Mouse (Mus musculus) hindbrain, embryonic 11.5 days (tissue): ENCODE results near the gene Mrpl45. TPM values are rescaled to one million over a fixed set of nuclear protein-coding genes. Genes with fewer than 3 reads are reported as not detected.

Source experiments
- ATAC-seq: fragments of 200-750 bp; cut with Nextera tagmentation; 2 replicates; pipeline ENCODE4 v1.8.0; 2017; ENCODE audit warnings: mild to moderate bottlenecking, moderate TSS enrichment, moderate library complexity; ENCODE audit not compliant: low FRiP score
- DNase-seq: peaks from one replicate; pipeline ENCODE4 v3.0.0-alpha.2; 2015; ENCODE audit warnings: low spot score
- H3K27ac ChIP-seq: fragments of 300-500 bp; sonication (generic); 2 replicates; pipeline ENCODE4 v1.5.1; 2014; ENCODE audit warnings: mild to moderate bottlenecking, low read depth, low read length
- H3K27me3 ChIP-seq: fragments of 300-500 bp; sonication (generic); 2 replicates; pipeline ENCODE4 v1.6.1; 2014; ENCODE audit warnings: mild to moderate bottlenecking, low read length, moderate library complexity, mixed read lengths; ENCODE audit not compliant: control insufficient read depth, insufficient read depth
- H3K36me3 ChIP-seq: fragments of 300-500 bp; sonication (generic); 2 replicates; pipeline ENCODE4 v1.6.1; 2014; ENCODE audit warnings: mild to moderate bottlenecking, low read length, moderate library complexity, mixed read lengths; ENCODE audit not compliant: control insufficient read depth, insufficient read depth
- H3K4me1 ChIP-seq: fragments of 300-500 bp; sonication (generic); replicated peaks from 2 replicates; pipeline ENCODE4 v1.6.1; 2014; ENCODE audit warnings: low read length, mixed read lengths; ENCODE audit not compliant: control insufficient read depth, insufficient read depth
- H3K4me2 ChIP-seq: fragments of 300-500 bp; sonication (generic); replicated peaks from 2 replicates; pipeline ENCODE4 v1.6.1; 2014; ENCODE audit warnings: mild to moderate bottlenecking, low read depth, low read length
- H3K4me3 ChIP-seq: fragments of 300-500 bp; sonication (generic); 2 replicates; pipeline ENCODE4 v1.5.1; 2014; ENCODE audit warnings: low read depth, low read length
- H3K9ac ChIP-seq: fragments of 300-500 bp; sonication (generic); 2 replicates; pipeline ENCODE4 v1.6.1; 2014; ENCODE audit warnings: low read depth, low read length
- H3K9me3 ChIP-seq: fragments of 300-500 bp; sonication (generic); 2 replicates; pipeline ENCODE4 v1.6.1; 2016; ENCODE audit warnings: low read length; ENCODE audit not compliant: control insufficient read depth
- WGBS: fragments of 180-500 bp; shearing (Covaris S2); extraction: QIAGEN DNeasy Blood & Tissue Kit; methylation state at CpG from one replicate; pipeline ENCODE4 v1.1.7; 2014; 5-methylcytosine and 5-hydroxymethylcytosine counted together
- polyA plus RNA-seq: library from polyadenylated mRNA; unstranded; fragments of >200 nt; fragmentation: Nextera tagmentation; extraction: Ambion mirVana; gene quantifications from 2 replicates; pipeline ENCODE4 v1.2.1, GENCODE M21; 2014

Mrpl45 gene
- polyA plus RNA-seq, 1 experiment from 2014 or later = 51.4 TPM

- ATAC-seq = no peak
Measured at GRCm38 (mm10) chr11:97373402-97373801, 57.9 kb downstream of the Mrpl45 start.

More at GRCm38 (mm10) chr11:97373402-97373801, 57.9 kb downstream of the Mrpl45 start:
- no peak for DNase-seq
- H3K4me3 ChIP-seq = no peak overlapping the region
- no peak overlapping the region for H3K9ac ChIP-seq
- no peaks in the 10 kb centered on the region for H3K36me3 ChIP-seq
- 89% methylated on average over 2 of the region's 2 CpGs for WGBS
- no peaks in the 10 kb centered on the region for H3K9me3 ChIP-seq
- no peak overlapping the region for H3K27ac ChIP-seq
- H3K4me2 ChIP-seq = no peak overlapping the region
- no peaks in the 10 kb centered on the region for H3K27me3 ChIP-seq
- H3K4me1 ChIP-seq = no peaks in the 10 kb centered on the region

Other genes with a start within 250 kb of the Mrpl45 start
- 0.11 and 0.23 TPM in 2 replicates for gene Tbx21, start 200.4 kb upstream of the Mrpl45 start, polyA plus RNA-seq
- gene Tbkbp1, start 164.2 kb upstream of the Mrpl45 start, polyA plus RNA-seq = 3.9 and 4.2 TPM in 2 replicates
- gene Kpnb1, start 127.8 kb upstream of the Mrpl45 start, polyA plus RNA-seq = 94.9 and 99.7 TPM in 2 replicates
- 93.6 and 108 TPM in 2 replicates for gene Npepps, start 35.1 kb upstream of the Mrpl45 start, polyA plus RNA-seq
- gene Gpr179, start 36.4 kb downstream of the Mrpl45 start, polyA plus RNA-seq = 0.46 TPM in 1 of 2 replicates, not detected in the other
- gene Socs7, start 46.8 kb downstream of the Mrpl45 start, polyA plus RNA-seq = 3.6 and 3.8 TPM in 2 replicates
- 3.5 TPM in 2 replicates for gene Arhgap23, start 99.8 kb downstream of the Mrpl45 start, polyA plus RNA-seq
- gene 4933428G20Rik, start 184.6 kb downstream of the Mrpl45 start, polyA plus RNA-seq = 0.20 TPM in 1 of 2 replicates, not detected in the other